Mouse (Mus musculus) adrenal gland, postnatal 14 days (tissue): Measurements from ENCODE around the gene Mrpl16. TPM values are rescaled to one million over a fixed set of nuclear protein-coding genes. Genes with fewer than 3 reads are reported as not detected.

ENCODE experiments used
- DNase-seq: peaks from one replicate; pipeline ENCODE4 v3.0.0; 2021; ENCODE audit warnings: mixed read lengths
- total RNA-seq: library from RNA; stranded (reverse); gene quantifications from 2 replicates; pipeline ENCODE4 v1.2.3, GENCODE M21; 2021

The Mrpl16 gene
- total RNA-seq, 1 experiment from 2014 or later: 79.8 TPM

- no peak for DNase-seq
These were observed 30.5 kb downstream of the Mrpl16 start for GRCm38 (mm10) chr19:11800531-11801315.

DNA sequence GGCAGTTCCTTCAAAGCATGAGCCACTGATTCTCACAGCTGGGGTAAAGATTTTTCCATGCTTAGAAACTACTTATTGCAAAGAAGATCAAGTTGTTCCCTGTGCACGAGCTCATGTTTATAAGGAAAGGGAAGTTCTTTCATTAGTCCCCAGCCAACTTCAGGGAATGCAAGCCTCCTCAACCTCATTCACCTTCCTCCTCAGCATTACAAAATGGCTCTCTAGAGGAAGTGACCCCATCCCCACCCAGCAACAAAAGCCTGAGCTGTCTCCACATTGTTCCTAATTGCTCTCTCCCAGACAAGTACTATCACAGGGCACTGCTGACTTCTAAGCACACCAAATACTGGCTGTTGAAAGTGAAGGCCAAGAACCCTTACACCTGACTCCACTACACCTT lies 34.2 kb downstream of the Mrpl16 start:
- DNase-seq: no peak

DNA sequence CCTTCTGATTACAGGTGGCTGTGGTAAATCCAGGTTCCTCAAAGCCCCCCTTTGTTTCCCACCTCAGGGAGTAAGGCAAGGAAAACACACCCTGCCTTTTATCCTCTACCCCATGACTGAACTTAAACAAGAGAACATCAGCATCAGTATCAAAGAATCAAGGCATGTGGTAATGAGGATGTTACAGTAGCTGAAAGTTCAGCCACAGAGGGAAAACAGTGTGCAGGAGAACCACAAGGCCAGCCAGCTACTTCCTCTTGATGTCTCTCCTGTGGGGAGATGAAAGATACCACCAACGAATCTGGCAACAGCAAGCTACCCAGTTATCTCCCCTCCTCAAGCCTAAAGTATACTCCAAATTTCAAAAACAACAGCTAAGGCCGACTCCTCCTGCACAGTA lies 37.1 kb downstream of the Mrpl16 start:
- no peak for DNase-seq

DNA sequence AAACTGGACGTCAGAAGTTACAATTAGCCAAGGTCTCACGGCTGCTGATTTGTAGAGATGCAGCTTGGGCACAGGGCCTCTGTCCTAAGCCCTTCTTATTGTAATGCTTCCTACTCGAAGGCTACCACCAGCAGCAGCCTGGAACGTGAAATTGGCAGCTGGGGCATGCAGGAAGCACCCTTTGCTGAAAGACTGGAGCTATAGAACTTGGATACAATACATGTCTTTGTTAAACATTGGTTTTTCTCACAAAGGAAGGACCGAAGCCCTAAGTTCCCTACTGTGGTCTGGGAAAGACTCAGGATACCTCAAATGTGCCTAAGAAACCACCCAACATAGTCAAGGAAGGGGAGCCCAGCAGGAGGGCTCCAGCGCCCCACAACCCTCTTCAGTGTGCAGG lies 37.6 kb downstream of the Mrpl16 start:
- no peak for DNase-seq

DNA sequence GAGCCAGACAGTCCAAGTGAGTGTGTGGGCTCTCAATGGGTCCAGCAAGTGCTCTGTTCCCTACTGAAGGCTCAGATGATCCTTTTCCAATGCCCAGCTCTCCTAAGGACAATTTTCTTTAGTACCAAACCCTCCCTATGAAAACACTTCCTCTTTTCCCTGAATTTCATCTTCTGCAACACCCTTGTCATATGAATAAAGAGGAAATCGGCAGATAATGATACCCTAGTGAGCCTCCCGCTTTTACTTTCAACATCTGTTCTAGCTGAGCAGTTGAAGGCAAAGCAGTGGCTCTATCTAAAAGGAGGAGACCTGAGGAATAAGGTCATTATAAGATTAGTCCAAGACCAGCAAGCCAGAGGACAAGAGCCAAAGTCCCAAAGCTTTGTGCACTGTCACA lies 38.3 kb downstream of the Mrpl16 start:
- DNase-seq: no peak

DNA sequence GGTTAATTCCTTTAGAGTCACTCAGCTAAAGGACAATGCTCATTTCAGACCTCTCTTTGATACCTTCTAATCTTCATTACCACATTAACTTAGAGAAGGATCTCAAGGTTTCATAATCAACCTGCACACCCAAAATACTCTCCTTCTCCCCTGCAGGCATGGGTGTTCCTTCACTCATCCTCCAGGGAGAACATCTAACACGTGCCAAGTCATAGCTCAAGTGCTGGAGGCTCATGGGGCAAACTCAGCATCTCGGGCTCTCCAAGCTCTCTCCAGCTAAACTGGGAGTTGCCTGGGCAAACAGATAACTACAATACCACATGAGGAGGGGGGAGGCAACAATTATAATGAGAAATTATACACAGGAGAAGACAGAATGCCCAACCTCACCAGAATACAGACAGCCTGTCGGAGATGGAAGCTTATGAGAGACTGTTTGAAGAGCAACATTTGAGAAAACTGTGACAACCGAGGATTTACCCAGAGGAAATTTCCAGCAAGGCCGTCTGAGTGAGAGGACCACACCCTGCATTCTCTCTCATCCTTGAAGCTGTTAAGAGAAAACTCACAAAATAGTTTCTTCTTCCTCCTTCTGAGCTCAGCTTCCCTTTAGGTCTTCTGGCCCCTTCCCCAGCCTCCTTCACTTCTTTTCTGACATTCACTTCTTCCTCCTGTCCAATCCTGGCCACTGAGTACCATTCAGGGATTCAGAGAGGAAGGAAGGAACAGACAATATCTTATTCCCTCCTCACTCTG lies 40.0 kb downstream of the Mrpl16 start:
- DNase-seq: no peak

- DNase-seq: peak; percentile 45
These were observed 40.7 kb downstream of the Mrpl16 start for GRCm38 (mm10) chr19:11810856-11811255.

- DNase-seq: peak; percentile 11
These were observed 41.6 kb downstream of the Mrpl16 start for GRCm38 (mm10) chr19:11811688-11812365.

- DNase-seq: no peak
These were observed 42.9 kb downstream of the Mrpl16 start for GRCm38 (mm10) chr19:11813136-11813535.

DNA sequence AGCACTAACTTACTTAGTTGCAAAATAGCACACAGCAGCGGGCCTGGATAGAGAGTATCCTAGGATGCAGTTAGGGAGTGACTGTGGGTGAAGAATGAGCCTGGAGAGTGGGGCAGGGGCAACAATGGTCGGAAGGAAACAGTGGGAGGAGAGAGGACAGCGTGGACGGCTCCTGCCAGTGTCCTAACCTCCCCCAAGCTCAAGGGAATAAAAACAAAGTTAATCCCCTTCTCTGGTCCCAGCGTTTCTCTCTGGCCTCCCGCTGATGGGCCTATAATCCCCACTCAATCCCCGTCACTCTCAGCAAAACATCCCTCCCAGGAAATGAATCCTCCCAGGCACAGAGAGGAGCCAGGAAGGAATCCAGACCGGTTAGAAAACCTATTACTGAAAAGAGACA lies 43.5 kb downstream of the Mrpl16 start:
- peak; percentile 17 for DNase-seq

DNA sequence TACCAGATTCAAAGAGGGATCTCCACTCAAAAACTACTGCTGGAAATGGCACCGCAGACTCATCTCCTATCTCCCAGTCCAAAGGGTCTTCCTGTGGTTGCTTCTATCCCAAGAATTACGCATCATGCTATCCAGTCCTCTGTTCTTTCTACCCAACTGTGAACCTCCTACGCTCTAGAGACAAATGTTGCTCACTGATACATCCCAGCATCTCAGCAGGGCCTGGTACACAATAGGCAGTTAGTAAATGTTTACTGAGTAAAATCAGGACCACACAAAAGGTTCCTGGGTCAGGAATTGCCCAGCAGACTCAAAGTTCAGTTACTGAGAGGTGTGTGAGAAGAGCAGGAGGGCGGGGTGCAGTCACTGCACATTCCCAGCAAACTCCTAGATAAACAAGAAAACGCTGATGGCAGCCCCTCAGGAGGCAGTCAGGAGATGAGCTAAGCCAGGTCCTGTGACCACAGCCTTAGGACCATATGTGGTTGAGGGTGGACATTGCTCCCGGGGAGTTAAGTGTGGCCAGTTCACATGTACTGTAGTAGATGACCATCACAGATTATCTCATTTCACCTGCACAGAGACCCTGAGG lies 44.6 kb downstream of the Mrpl16 start:
- no peak for DNase-seq

DNA sequence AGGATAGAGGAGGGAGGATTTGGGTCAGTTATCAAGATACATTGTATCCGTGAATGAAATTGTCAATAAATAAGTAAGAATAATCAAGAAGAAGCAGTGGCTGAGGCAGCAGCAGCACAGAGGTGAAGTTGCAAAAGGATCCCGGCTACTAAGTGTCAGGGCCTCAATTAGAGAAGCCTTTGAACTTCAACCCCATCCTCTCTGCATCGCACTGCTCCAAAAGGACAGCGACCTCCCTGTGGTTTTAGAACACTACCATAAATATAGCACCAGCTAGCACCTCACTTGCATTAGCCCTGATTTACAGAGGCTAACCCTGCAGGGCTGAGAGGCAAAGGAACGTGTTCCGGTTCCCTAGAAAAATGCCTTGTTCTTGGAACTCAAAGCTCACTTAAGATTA lies 46.5 kb downstream of the Mrpl16 start:
- DNase-seq: no peak

DNA sequence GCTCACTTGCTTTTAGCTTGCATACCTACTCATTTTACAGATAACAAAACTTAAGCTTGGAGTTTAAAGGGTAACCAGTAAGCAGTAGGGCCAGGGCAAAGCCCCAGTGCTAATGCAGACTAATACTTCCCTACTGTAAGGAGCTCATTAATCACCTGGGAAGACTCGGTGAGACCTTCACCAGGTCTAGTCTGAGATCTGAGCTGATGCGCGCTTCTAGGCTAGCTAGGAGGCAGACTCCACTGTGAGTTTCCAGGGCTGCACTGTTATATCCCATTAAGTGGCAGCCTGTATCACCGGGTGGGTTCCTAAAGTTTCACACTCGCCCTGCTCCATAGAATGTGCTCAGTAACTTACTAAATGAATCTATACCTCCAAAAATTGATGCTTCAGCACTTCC lies 47.4 kb downstream of the Mrpl16 start:
- no peak for DNase-seq

GRCm38 (mm10) chr19:11818199-11819142 lies 48.3 kb downstream of the Mrpl16 start:
- DNase-seq: peak; percentile 77

GRCm38 (mm10) chr19:11819143-11819700 lies 49.0 kb downstream of the Mrpl16 start, which contains the start of gene Stx3:
Gene Stx3 (minus strand): TSS chr19:11819403.
- DNase-seq: peak; percentile 12

- DNase-seq: peak; percentile 90
These were observed 49.6 kb downstream of the Mrpl16 start for GRCm38 (mm10) chr19:11819800-11820199.

DNA sequence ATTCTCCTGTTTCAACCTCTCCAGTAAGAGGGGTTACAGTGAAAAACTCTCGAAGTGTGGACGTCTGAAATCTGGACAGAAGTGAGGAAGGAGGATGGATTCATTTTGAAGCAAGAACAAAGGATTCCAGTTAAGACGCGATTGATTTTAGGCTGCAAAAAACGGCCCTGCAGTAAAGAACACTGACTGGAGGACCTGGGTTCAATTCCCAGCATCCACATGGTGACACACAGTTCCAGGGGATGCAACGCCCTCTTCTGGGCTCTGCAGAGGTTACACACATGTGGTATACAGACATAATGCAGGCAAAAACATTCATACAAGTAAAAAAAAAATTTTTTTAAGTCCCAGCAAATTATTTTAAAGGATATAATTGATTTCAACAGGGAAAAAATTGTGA lies 50.0 kb downstream of the Mrpl16 start:
- DNase-seq: peak; percentile 27

GRCm38 (mm10) chr19:11823346-11824065 lies 53.3 kb downstream of the Mrpl16 start:
- no peak for DNase-seq
